Mouse (Mus musculus) stomach, embryonic 16.5 days (tissue): Measurements from ENCODE around the gene Olfr984. TPM values are rescaled to one million over a fixed set of nuclear protein-coding genes. Genes with fewer than 3 reads are reported as not detected.

Experiments used
- ATAC-seq: fragments of 200-750 bp; cut with Nextera tagmentation; 2 replicates; pipeline ENCODE4 v1.8.0; 2017; ENCODE audit warnings: moderate number of reproducible peaks, moderate TSS enrichment; ENCODE audit not compliant: insufficient read depth, low FRiP score
- H3K27ac ChIP-seq: fragments of 300-500 bp; sonication (generic); 2 replicates; pipeline ENCODE4 v1.5.1; 2014; ENCODE audit warnings: low read length
- H3K27me3 ChIP-seq: fragments of 300-500 bp; sonication (generic); 2 replicates; pipeline ENCODE4 v1.6.1; 2014; ENCODE audit warnings: low read length, control low read depth, mixed read lengths; ENCODE audit not compliant: control insufficient read depth, insufficient read depth
- H3K36me3 ChIP-seq: fragments of 300-500 bp; sonication (generic); 2 replicates; pipeline ENCODE4 v1.6.1; 2014; ENCODE audit warnings: low read length; ENCODE audit not compliant: control insufficient read depth, insufficient read depth
- H3K4me1 ChIP-seq: fragments of 300-500 bp; sonication (generic); 2 replicates; pipeline ENCODE4 v1.6.1; 2014; ENCODE audit warnings: low read length, control low read depth, mixed read lengths; ENCODE audit not compliant: control insufficient read depth, insufficient read depth
- H3K4me2 ChIP-seq: fragments of 300-500 bp; sonication (generic); 2 replicates; pipeline ENCODE4 v1.6.1; 2014; ENCODE audit warnings: low read depth, low read length, mixed read lengths
- H3K4me3 ChIP-seq: fragments of 300-500 bp; sonication (generic); replicated peaks from 2 replicates; pipeline ENCODE4 v1.5.1; 2014; ENCODE audit warnings: mild to moderate bottlenecking, low read length
- H3K9ac ChIP-seq: fragments of 300-500 bp; sonication (generic); 2 replicates; pipeline ENCODE4 v1.6.1; 2014; ENCODE audit warnings: low read length
- H3K9me3 ChIP-seq: fragments of 300-500 bp; sonication (generic); replicated peaks from 2 replicates; pipeline ENCODE4 v1.6.1; 2016; ENCODE audit warnings: low read length, control low read depth; ENCODE audit not compliant: control insufficient read depth
- WGBS: fragments of 180-500 bp; shearing (Covaris S2); extraction: QIAGEN DNeasy Blood & Tissue Kit; methylation state at CpG from one replicate; pipeline ENCODE4 v1.1.7; 2014; 5-methylcytosine and 5-hydroxymethylcytosine counted together
- polyA plus RNA-seq: library from polyadenylated mRNA; unstranded; fragments of >200 nt; fragmentation: Nextera tagmentation; extraction: Ambion mirVana; gene quantifications from 2 replicates; pipeline ENCODE4 v1.2.1, GENCODE M21; 2015

Gene Olfr984
- polyA plus RNA-seq, 1 experiment from 2014 or later = not detected

DNA sequence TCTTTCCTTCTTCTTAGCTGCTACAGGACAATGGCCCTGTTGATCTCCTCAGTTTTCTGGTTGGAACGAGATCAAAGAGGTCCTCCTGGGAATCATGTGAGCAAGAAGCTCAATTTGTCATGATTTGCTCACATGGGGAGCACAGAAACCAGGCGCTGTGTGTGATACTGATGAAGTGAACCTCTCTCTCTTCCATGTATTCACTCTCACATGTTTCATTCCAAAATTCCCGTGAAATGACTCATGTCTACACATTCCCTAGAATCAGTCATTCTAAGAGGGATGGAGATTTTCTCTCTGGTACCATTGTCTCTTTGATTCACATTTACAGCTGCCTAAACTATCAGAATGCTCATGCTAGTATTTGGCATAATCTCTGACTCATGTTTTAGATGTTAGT is 19.2 kb downstream of the Olfr984 start:
- Histone ChIP-seq H3K27ac (no peak overlapping the region), H3K9ac (no peak overlapping the region), H3K27me3 (no peaks in the 10 kb centered on the region), H3K36me3 (no peaks in the 10 kb centered on the region), H3K9me3 (no peaks in the 10 kb centered on the region), H3K4me1 (no peaks in the 10 kb centered on the region), H3K4me3 (no peak overlapping the region), H3K4me2 (no peak overlapping the region)
- no peak for ATAC-seq
- WGBS = 57% methylated on average over 3 of the region's 3 CpGs

GRCm38 (mm10) chr9:40093495-40093894 is 20.5 kb downstream of the Olfr984 start, which contains the start of gene Olfr983:
Gene Olfr983 (minus strand): TSS chr9:40093595.
- no peak for ATAC-seq
- Histone ChIP-seq H3K4me2 (no peak within 1 kb of the TSS), H3K4me1 (no peaks in the 10 kb centered on the region), H3K9me3 (no peaks in the 10 kb centered on the region), H3K27me3 (no peaks in the 10 kb centered on the region), H3K27ac (no peak within 1 kb of the TSS), H3K9ac (no peak within 1 kb of the TSS), H3K36me3 (no peaks in the 10 kb centered on the region), H3K4me3 (no peak within 1 kb of the TSS)
- 80% methylated on average over 2 of the region's 2 CpGs for WGBS

- no peak for ATAC-seq
- H3K9me3 ChIP-seq = no peaks in the 10 kb centered on the region
- 78% methylated on average over 2 of the region's 2 CpGs for WGBS
- H3K4me1 ChIP-seq = no peaks in the 10 kb centered on the region
- no peak within 1 kb of the TSS for H3K27ac ChIP-seq
- no peak within 1 kb of the TSS for H3K4me3 ChIP-seq
- H3K9ac ChIP-seq = no peak within 1 kb of the TSS
- no peaks in the 10 kb centered on the region for H3K27me3 ChIP-seq
- H3K36me3 ChIP-seq = no peaks in the 10 kb centered on the region
- H3K4me2 ChIP-seq = no peak within 1 kb of the TSS
These were observed 40.5 kb downstream of the Olfr984 start, which contains the start of gene Olfr982 for GRCm38 (mm10) chr9:40073529-40073928. Gene Olfr982 (plus strand): TSS chr9:40073829.

DNA sequence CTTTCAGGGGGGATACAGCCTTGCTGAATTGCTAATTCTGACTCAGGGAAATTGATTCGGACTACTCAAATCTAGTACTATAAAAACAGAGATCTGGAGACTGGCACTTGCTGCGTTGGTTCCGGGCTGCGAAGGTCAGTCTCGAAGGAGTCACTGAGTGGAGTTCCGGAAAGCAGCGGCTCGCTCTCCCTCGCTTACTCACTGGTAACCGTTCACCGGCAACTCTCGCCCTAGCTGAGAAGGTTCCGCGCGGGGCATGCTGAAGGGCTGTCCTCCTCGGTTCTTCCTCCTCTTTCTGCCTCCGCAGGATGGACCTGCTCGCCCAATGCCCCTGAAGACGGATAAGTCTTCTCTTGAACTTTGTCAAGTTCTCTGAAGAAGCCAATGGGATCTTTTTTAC is 63.9 kb downstream of the Olfr984 start:
- 90% methylated on average over 19 of the region's 19 CpGs for WGBS
- Histone ChIP-seq H3K4me3 (no peak overlapping the region), H3K36me3 (no peaks in the 10 kb centered on the region), H3K9ac (no peak overlapping the region), H3K27me3 (no peaks in the 10 kb centered on the region), H3K4me1 (no peaks in the 10 kb centered on the region), H3K9me3 (no peaks in the 10 kb centered on the region), H3K4me2 (no peak overlapping the region), H3K27ac (no peak overlapping the region)
- no peak for ATAC-seq

Other genes starting within 250 kb of the Olfr984 start
- not detected in 2 replicates for gene Olfr972, start 247.8 kb downstream of the Olfr984 start, polyA plus RNA-seq
- not detected in 2 replicates for gene Olfr229, start 206.9 kb downstream of the Olfr984 start, polyA plus RNA-seq
- gene Olfr974, start 176.7 kb downstream of the Olfr984 start, polyA plus RNA-seq = not detected in 2 replicates
- gene Olfr975, start 162.2 kb downstream of the Olfr984 start, polyA plus RNA-seq = not detected in 2 replicates
- gene Olfr976, start 153.1 kb downstream of the Olfr984 start, polyA plus RNA-seq = not detected in 2 replicates
- not detected in 2 replicates for gene Olfr978, start 122.1 kb downstream of the Olfr984 start, polyA plus RNA-seq
- gene Olfr979, start 110.7 kb downstream of the Olfr984 start, polyA plus RNA-seq = not detected in 2 replicates
- gene Olfr980, start 104.6 kb downstream of the Olfr984 start, polyA plus RNA-seq = not detected in 2 replicates
- gene Olfr981, start 92.7 kb downstream of the Olfr984 start, polyA plus RNA-seq = not detected in 2 replicates
- gene Olfr982, start 40.4 kb downstream of the Olfr984 start, polyA plus RNA-seq = not detected in 2 replicates
- gene Olfr983, start 20.6 kb downstream of the Olfr984 start, polyA plus RNA-seq = not detected in 2 replicates
- gene Olfr985, start 16.0 kb upstream of the Olfr984 start, polyA plus RNA-seq = not detected in 2 replicates
- not detected in 2 replicates for gene Tmem225, start 33.9 kb upstream of the Olfr984 start, polyA plus RNA-seq
- gene Olfr986, start 66.7 kb upstream of the Olfr984 start, polyA plus RNA-seq = not detected in 2 replicates
- 3.3 and 4.5 TPM in 2 replicates for gene Zfp202, start 78.1 kb upstream of the Olfr984 start, polyA plus RNA-seq
- 4.9 and 7.1 TPM in 2 replicates for gene Scn3b, start 155.0 kb upstream of the Olfr984 start, polyA plus RNA-seq